Mouse (Mus musculus): ENCODE results near the gene Olfr160. TPM values are rescaled to one million over a fixed set of nuclear protein-coding genes. Genes with fewer than 3 reads are reported as not detected.

The Olfr160 gene
- total RNA-seq, 2 experiments from 2014 or later = not detected

Other genes with a start within 250 kb of the Olfr160 start
- 10 to 100 TPM in 1 of 2 experiments, 1 to 10 TPM in 1; 8.9 to 12.3 TPM for gene Msantd2, start 226.9 kb downstream of the Olfr160 start, total RNA-seq (2021)
- 10 to 100 TPM; 50.9 to 53.8 TPM for gene Esam, start 188.2 kb downstream of the Olfr160 start, total RNA-seq (2021)
- gene Vsig2, start 177.0 kb downstream of the Olfr160 start, total RNA-seq (2021) = 1 to 10 TPM; 3.4 to 5.4 TPM
- gene Nrgn, start 163.3 kb downstream of the Olfr160 start, total RNA-seq (2021) = 1 to 10 TPM; 2.8 to 5.1 TPM
- gene Siae, start 160.6 kb downstream of the Olfr160 start, total RNA-seq (2021) = 1 to 10 TPM; 4.0 to 4.4 TPM
- 1 to 10 TPM; 2.1 to 3.0 TPM for gene Spa17, start 102.5 kb downstream of the Olfr160 start, total RNA-seq (2021)
- gene Tbrg1, start 58.9 kb downstream of the Olfr160 start, total RNA-seq (2021) = 10 to 100 TPM; 46.1 to 54.6 TPM
- 1 to 10 TPM in 1 of 2 experiments, not detected in 1; 3.3 TPM for gene Panx3, start 47.0 kb downstream of the Olfr160 start, total RNA-seq (2021)
- gene Olfr874, start 28.9 kb upstream of the Olfr160 start, total RNA-seq (2021) = not detected
- gene Olfr875, start 55.6 kb upstream of the Olfr160 start, total RNA-seq (2021) = not detected
- gene Olfr876, start 86.8 kb upstream of the Olfr160 start, total RNA-seq (2021) = not detected
- gene Olfr877, start 138.0 kb upstream of the Olfr160 start, total RNA-seq (2021) = not detected
- not detected for gene Olfr145, start 180.5 kb upstream of the Olfr160 start, total RNA-seq (2021)
- not detected for gene Olfr878, start 201.6 kb upstream of the Olfr160 start, total RNA-seq (2021)